Mouse (Mus musculus): ENCODE data around the gene Setdb1.

The Setdb1 gene

GRCm38 (mm10) chr3:95275161-95275560, 81.8 kb downstream of the Setdb1 start:
- POLR2A ChIA-PET: interaction anchor here in 3 of 4 experiments (0.6 to 5.7 kb wide), 16 partner anchors 8 to 698 kb away, joined by 3 to 36 read pairs (median 4); partner anchors contain the start of gene Zfp687 (in 1 of the 3)
- CTCF ChIA-PET: interaction anchor here in 3 of 4 experiments (0.5 to 1.0 kb wide), 3 partner anchors 58 to 172 kb away, joined by 3 read pairs; partner anchors contain the start of gene Gabpb2 (in 1 of the 3)

GRCm38 (mm10) chr3:95274453-95274852, 82.5 kb downstream of the Setdb1 start:
- ChIA-PET POLR2A (interaction anchor here in 3 of 4 experiments (0.6 to 5.7 kb wide), 17 partner anchors 7 to 235 kb away, joined by 3 to 36 read pairs (median 3); partner anchors contain the start of genes Bnipl (in 1 of the 3), Mindy1 (in 1 of the 3) and Prune1 (in 1 of the 3)), CTCF (interaction anchor here in 3 of 4 experiments (0.5 to 1.0 kb wide), 5 partner anchors 51 to 298 kb away, joined by 3 to 17 read pairs (median 3); partner anchors contain the start of gene Gabpb2 (in 1 of the 3))

Measured in embryonic stem cell, embryonic (primary cell).